Mouse (Mus musculus): ENCODE data around the gene Cyb5r3.

The Cyb5r3 gene

DNA sequence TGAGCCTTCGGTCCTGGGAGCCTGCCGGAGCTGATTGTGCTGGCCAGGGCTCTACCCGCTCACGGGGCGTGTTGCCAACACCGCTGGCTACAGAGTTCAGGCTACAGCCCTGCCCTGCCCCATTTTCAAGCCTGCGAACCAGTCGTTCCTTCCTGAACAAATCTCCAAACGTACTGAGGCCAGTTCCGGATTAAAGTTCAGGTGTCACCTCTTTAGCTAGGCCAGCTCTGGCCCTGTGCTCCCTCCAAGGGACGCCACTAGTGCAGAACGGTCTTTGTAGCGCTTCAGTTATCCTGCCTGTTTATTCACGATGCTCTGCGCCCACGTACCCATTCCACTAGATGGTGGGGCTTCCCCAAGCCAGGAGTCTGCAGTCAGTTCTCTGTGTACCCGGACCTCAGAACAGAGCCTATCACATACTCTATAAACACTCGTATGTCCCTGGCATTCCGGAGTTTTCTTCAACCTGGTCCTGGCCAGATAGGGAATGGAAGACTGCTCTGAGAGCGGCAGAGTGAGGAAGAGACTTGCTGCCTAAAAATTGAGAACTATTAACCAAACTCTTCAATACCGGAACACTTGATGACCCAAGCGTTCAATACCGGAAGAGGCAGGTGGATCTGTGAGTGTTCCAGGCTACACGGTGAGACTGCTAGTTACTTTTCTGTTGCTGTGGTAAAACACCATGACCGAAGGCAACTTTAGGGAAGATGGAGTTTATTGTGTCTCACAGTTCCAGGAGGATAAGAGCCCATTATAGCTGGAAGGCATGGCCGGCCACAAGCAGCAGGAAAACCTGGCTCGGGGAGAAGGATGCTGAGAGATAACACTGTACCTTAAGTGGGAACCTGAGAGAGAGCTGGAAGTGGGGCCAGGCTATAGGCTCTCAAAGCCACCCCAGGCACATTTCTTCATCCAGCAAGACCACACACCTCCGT lies at the start of gene Cyb5r3:
Gene Cyb5r3 (minus strand): TSS at position 101 of the 938 bp plus-strand sequence.
- no peak for DNase-seq

- no peak for DNase-seq
Measured at GRCm38 (mm10) chr15:83221721-83222120, 49.3 kb upstream of the Cyb5r3 start.

GRCm38 (mm10) chr15:83220368-83221013 lies 48.1 kb upstream of the Cyb5r3 start:
- peak; percentile 38 for DNase-seq

DNA sequence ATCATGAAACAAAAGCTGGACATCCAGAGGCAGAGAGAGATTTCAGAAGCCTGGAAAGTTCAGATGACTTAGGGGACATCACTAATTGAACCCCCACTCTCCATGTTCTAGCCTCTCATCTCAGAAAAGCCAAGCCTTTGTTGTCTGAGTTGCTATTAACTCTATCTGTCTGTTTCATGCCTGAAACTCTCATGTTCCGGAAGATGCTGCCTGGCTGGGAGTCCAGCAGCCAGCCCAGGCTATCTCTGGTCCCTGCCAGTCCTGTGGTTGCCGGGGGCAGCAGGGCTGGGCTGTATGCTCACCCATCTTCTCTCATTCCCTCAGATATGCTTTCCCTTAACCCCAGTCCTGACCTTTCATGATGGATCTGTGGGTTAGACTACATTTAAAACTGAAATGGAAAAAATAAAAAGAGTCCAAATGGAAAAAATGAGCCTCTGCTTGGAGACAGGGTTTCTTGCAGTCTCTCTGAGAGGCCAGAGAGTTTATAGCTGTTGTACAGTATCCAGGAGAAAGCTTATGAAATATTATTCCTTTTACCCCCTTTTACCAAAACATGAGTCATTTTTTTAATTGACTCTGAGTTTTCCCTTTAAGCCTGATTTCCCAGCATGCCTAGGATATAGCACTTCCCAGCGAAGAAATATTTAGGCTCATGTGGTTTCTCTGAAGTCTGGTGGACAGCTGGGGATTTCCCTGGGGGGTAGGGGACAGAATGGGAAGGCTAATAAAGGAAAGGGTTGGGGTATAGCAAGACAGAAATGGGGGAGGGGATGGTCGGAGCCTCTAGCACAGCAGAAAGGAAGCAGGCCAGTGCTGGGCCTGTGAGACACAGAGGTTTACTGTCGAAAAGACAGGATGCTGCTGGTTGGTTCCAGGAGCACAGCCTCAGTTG lies 43.2 kb upstream of the Cyb5r3 start:
- DNase-seq = peak; percentile 81

- peak; percentile 85 for DNase-seq
Measured at GRCm38 (mm10) chr15:83210229-83210628, 37.8 kb upstream of the Cyb5r3 start.

GRCm38 (mm10) chr15:83209719-83210118 lies 37.3 kb upstream of the Cyb5r3 start:
- peak; percentile 11 for DNase-seq

DNA sequence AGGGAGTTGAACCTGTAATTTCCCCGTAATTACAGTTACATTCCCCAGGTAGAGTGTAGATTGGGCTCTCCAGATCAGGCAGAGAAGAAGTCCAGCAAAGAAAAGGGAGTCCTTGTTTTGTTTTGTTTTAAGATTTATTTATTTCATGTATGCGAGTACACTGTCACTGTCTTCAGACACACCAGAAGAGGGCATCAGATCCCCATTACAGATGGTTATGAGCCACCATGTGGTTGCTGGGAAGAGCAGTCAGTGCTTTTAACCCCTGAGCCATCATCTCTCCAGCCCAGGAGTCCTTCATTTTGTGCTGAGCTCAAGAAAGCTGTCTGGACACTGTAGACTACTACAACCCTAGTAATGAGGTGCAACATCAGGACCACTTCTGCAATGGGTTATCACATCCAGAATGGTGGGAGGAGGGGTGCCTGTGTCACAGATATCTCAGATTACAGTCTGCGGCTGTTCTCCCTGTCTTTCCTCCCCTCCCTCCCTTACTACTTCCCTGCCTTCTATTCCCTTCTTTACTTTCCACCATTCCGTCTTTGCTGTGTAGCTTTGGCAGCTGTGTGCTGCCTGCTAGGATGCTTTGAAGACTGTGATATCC lies 36.8 kb upstream of the Cyb5r3 start:
- DNase-seq = peak; percentile 12

DNA sequence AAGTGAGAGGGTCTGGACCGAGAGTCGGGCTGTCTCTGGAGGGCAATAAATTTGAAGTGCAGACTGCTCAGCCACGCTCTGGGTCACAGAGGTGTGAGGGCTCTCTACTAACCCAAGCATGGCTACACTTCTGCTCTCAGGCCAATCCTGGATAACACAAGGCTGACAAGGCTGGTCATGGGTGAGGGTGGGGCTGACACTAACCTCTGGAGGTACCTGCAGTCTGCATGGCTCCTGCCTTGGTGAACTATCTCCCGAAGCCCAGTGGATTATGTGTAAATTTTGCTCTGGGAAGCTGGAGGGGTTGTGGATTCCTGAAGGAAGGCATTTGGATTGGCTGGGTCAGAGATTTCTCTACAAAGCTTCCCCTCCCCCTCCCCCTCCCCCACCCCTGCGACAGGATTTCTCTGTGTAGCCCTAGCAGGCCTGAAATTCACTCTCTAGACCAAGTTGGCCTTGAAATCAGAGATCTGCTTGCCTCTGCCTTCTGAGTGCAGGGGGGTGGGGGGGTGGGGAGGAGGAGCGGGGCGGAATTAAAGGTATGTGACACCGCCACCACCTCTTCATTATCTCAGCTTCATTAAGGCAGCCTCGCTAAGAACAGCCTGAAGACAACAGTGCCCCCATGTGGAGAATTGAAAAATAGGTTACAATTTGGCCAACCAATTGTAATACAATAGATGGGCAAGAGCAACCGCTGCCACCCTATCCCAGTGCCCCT lies 32.5 kb upstream of the Cyb5r3 start:
- peak; percentile 64 for DNase-seq

DNA sequence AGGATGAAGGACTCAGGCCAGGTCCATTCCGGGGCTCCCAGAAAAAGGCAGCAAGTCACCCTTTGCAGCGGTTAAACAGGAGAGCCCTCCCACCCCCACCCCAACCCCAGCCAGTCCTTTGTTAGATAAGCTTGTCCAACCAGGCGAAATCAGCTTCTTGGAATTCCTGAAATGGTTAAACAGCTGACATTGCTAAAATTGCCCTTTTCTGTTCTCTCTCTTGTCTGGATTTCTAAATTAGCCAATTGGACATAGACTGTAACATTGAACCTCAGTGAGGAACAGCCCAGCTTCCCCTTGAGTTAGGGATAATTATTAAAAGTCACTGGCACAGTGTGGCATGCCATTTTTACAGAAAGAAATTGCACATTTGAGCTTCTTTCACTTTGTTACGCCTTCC lies 30.0 kb upstream of the Cyb5r3 start:
- DNase-seq = no peak

DNA sequence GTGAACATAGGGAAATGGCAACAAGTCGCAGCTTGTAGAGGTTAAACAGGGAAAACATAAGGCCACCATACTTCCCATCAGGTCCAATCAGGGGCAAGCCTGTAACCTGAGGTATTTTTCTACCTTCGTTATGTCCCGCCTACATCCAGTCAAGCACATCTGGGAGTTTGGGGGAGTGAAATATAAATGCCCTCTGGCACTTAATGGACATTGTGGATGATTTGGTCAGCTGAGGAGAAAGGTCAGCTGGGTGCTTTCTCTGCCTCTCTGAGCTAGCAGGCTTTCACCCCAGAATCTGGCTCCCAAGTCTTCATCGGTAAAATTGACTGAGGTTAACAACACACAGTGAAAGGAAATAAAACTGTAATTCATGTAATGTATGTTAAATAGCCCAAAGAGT lies 21.0 kb upstream of the Cyb5r3 start:
- DNase-seq = no peak

DNA sequence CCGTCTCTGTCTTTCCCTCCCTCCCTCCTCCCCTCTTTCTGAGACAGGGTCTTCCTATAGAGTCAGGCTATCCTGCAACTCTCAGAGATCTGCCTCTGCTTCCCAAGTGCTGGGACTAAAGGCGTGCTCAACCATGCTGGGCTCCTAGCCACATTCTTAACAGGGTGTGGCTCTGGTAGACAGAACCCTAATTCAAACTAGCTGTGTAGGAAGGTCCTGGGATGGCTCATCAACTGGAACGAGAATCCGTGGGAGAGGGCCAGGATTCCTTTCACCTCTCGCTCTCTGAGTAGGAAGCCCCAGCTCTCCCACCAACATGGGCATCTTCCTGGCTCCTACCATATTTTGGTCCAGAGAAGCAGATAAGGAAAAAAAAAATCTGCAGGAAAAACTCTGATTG lies 10.0 kb upstream of the Cyb5r3 start:
- no peak for DNase-seq

GRCm38 (mm10) chr15:83181800-83182330 lies 9.5 kb upstream of the Cyb5r3 start:
- DNase-seq = no peak

- no peak for DNase-seq
Measured at GRCm38 (mm10) chr15:83180004-83180403, 7.6 kb upstream of the Cyb5r3 start.

- DNase-seq = no peak
Measured at GRCm38 (mm10) chr15:83176653-83177052, 4.3 kb upstream of the Cyb5r3 start.

- no peak for DNase-seq
Measured at GRCm38 (mm10) chr15:83173914-83174884, 1.8 kb upstream of the Cyb5r3 start.

DNA sequence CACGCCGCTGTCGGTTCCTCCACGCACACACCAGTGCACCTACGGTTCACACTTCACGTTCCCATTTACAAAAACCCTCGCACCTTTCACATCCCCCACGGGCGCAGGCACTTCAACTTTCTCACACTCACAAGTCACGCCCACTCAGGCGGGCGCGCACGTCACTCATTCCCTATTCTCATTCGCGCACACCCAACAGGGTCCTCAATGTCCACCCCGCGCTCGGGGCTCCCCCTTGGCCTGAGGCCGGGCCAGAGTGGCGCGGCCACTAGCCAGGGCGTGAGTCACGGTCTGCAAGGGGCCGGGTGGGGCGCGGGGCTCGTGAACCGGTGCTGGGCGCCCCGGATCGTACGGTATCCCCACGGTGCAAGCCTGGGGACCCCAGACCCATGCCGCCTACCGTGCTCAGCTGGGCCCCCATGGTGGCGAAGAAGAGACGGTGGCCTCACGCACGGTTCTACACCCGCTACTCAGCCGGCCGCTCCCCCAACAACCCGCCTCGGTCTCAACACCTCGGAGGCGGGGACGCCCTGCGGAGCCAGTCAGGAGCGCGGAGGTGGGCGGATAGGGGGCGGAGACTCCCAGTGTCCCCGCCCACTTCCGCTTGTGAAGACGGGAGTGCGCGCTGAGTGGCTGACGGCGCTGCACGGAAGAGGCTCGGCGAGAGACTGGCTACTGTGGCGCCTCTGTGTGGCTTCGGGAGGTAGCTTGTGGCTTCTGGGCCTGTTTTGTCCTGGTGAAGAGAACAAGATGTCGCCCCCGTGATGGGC lies 495 bp downstream of the Cyb5r3 start:
- DNase-seq = peak; percentile 98

DNA sequence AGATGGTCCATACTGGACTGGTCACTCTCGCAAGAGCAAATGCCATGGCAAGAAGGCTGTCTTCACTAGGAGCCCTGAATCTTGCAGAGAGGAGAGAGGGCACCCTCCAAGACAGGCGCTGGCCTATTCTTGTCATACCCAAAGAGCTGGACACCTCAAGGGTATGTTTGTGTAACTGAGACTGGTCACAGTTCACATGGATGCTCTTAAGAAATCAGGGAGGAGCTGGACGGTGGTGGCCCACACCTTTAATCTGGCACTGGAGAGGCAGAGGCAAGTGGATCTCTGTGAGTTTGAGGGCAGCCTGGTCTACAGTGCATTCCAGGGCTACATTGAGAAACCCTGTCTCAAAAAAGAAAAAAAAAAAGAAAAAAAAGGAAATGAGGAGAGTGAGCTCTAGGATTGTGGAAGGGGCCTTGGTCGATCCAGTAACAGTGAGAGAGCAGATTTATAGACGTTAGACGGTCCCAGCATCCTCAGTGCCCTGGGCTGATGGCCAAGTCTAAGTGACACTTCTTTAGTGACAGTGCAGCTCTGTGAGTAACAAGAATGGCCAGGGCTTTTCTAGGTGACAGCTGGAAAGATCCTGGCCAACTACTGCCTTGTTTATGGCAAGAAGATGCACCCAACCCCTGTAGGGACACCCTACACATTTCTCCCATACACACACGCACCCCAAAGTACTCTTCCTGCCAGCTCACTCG lies 1.3 kb downstream of the Cyb5r3 start:
- peak; percentile 67 for DNase-seq

DNA sequence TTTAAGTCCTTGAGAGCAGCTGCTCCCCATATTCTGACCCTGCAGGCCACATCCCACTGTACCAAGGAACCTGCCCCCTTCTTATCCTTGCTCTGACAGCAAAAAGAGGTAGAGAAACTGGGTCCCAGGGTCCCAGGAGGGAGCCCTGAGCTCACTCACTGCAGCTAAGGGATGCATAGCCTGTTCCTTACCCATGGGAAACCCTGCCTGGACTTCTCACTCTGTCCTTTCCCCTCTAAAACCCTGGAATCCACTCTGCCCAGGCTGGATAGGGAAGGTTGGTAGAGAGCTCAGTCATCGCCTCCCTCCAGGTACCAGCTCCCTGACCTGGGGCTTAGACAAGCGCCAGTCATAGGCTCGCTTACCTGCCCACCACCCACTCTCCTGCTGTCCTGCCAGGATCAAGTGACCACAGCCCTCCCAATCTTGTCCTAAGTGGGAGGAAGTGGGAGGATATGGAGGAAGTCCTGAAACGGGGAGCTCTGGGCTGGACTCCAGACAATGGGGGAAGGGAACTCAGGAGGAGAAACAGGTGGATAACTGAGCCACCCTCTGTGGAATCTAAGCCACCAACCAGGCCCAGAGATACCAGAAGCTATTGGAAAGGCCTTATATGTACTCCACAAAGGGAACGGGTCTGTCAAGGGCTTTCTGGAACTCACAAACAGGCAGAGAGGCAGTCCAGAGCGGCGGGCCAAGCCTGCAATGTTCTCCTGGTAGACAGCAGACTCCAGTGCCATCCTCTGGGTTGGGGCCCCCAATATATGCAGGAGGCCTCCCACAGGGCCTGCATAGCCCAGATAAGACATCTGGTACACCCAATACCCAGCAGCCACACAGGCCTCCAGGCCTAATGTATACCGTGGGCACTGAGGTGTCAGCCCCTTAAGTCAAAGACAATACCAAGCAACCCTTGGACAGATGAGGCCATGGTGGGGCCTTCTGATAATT lies 2.3 kb downstream of the Cyb5r3 start:
- peak; percentile 64 for DNase-seq
